8 mouse cellular contexts compared by ENCODE assay signal in the genomic region with DNA sequence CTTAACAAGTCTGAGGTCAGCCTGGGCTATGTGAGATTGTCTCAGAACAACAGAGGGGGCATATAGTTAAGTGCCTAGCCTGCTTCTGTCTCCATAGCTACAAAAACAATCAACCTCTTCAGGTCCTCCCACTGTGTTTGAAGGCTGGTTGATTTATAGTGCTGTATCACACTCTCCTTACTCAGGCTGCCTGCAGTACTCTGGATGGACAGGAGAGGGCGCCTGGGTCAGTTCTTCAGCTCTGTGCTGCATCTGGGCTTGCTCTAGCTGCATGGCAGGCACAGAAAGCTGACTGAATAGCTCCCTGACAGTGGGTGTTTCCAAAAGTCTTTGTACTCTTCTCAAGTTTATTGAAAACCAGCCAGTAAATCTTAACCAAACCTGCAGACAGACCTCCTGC. TPM values are rescaled to one million over a fixed set of nuclear protein-coding genes. Genes with fewer than 3 reads are reported as not detected.
A peak's percentile ranks its signal among the peaks of the same experiment; 100 is the strongest.
DNase-seq lines count a peak whose midpoint lies in the region; ATAC-seq and TF ChIP-seq lines count a peak whose summit lies in the region.

No protein-coding gene starts in this region.

- H3K9me3 ChIP-seq in lung, embryonic 14.5 days (ENCODE audit: low read depth, low read length): no peaks in the 10 kb centered on the region

- 0% methylated on average over 1 of the region's 1 CpGs for WGBS in lung, embryonic 14.5 days

- ATAC-seq in hematopoietic stem cell, adult 5-6 weeks (replicated peaks in 1 of 2; ENCODE audit: insufficient read depth in 1 of 2, low FRiP score in 2 of 2, low TSS enrichment in 1 of 2, low read depth in 1 of 2, poor library complexity in 2 of 2, severe bottlenecking in 2 of 2): peak; percentile 92 to 94
- peak; percentile 92 for ATAC-seq in lung, embryonic 14.5 days (ENCODE audit: insufficient read depth)

- H3K27ac ChIP-seq in lung, embryonic 14.5 days (ENCODE audit: low read depth): no peak overlapping the region

- TF ChIP-seq CTCF in lung, embryonic 14.5 days (IDR thresholded peaks at IDR 0.05; ENCODE audit: low read depth): peak; percentile 97

- peak; percentile 70 for DNase-seq in MEL-GATA-1-ER (ENCODE audit: extremely low read depth, low read depth)
- DNase-seq in cerebellum, adult 8-10 months: peak; percentile 90
- DNase-seq in forelimb bud, embryonic 11.5 days (ENCODE audit: low read depth, low spot score): peak; percentile 91
- DNase-seq in layer of hippocampus, adult 8-10 months (ENCODE audit: low spot score in 2 of 2): peak; percentile 84 to 95
- peak; percentile 93 for DNase-seq in lung, embryonic 14.5 days
- peak; percentile 83 for DNase-seq in ovary, postnatal 10 days (ENCODE audit: low spot score)
- peak; percentile 87 for DNase-seq in thymus, postnatal 0 days (ENCODE audit: low spot score)

- no peak overlapping the region for H3K4me3 ChIP-seq in lung, embryonic 14.5 days (ENCODE audit: low read depth, low read length)

- no peaks in the 10 kb centered on the region for H3K4me1 ChIP-seq in lung, embryonic 14.5 days (ENCODE audit: insufficient read depth)

- H3K4me2 ChIP-seq in lung, embryonic 14.5 days: no peak overlapping the region

- no peaks in the 10 kb centered on the region for H3K27me3 ChIP-seq in lung, embryonic 14.5 days (ENCODE audit: insufficient read depth, low read length)

- H3K36me3 ChIP-seq in lung, embryonic 14.5 days (ENCODE audit: insufficient read depth): no peaks in the 10 kb centered on the region

- no peak overlapping the region for H3K9ac ChIP-seq in lung, embryonic 14.5 days

RNA-seq across cellular contexts. Expression of a gene that starts 11.3 kb away (rescaled TPM):
- total RNA-seq in hematopoietic stem cell, adult 5-6 weeks (2017): 19.9 and 26.8 TPM in 2 replicates
- 10 to 100 TPM; 33.8 to 45.7 (median 40.7) TPM for total RNA-seq in layer of hippocampus, adult 8-10 months (2022)
- polyA plus RNA-seq in lung, embryonic 14.5 days (2014; fragmentation: Nextera tagmentation; extraction: Ambion mirVana): 38.0 and 39.4 TPM in 2 replicates
- 25.4 and 25.7 TPM in 2 replicates for polyA plus RNA-seq in thymus, postnatal 0 days (2015; fragmentation: Nextera tagmentation; extraction: Ambion mirVana)

RNA-seq across cellular contexts. Expression of a gene that starts 27.1 kb away (rescaled TPM):
- 0.74 and 1.4 TPM in 2 replicates for total RNA-seq in hematopoietic stem cell, adult 5-6 weeks (2017)
- 1 to 10 TPM; 1.3 to 2.7 (median 1.8) TPM for total RNA-seq in layer of hippocampus, adult 8-10 months (2022)
- polyA plus RNA-seq in lung, embryonic 14.5 days (2014; fragmentation: Nextera tagmentation; extraction: Ambion mirVana): 1.6 and 2.2 TPM in 2 replicates
- 0.69 and 0.80 TPM in 2 replicates for polyA plus RNA-seq in thymus, postnatal 0 days (2015; fragmentation: Nextera tagmentation; extraction: Ambion mirVana)

RNA-seq across cellular contexts. Expression of a gene that starts 32.2 kb away (rescaled TPM):
- total RNA-seq in hematopoietic stem cell, adult 5-6 weeks (2017): 99.8 and 117 TPM in 2 replicates
- 10 to 100 TPM; 17.4 to 26.8 (median 19.5) TPM for total RNA-seq in layer of hippocampus, adult 8-10 months (2022)
- polyA plus RNA-seq in lung, embryonic 14.5 days (2014; fragmentation: Nextera tagmentation; extraction: Ambion mirVana): 88.9 and 95.3 TPM in 2 replicates
- polyA plus RNA-seq in thymus, postnatal 0 days (2015; fragmentation: Nextera tagmentation; extraction: Ambion mirVana): 74.3 and 75.3 TPM in 2 replicates

RNA-seq across cellular contexts. Expression of a gene that starts 40.4 kb away (rescaled TPM):
- 0.25 TPM in 1 of 2 replicates, not detected in the other for total RNA-seq in hematopoietic stem cell, adult 5-6 weeks (2017)
- under 1 TPM in 1 of 4 experiments, not detected in 3; 0.28 TPM for total RNA-seq in layer of hippocampus, adult 8-10 months (2022)
- polyA plus RNA-seq in lung, embryonic 14.5 days (2014; fragmentation: Nextera tagmentation; extraction: Ambion mirVana): not detected in 2 replicates
- 0.27 and 0.30 TPM in 2 replicates for polyA plus RNA-seq in thymus, postnatal 0 days (2015; fragmentation: Nextera tagmentation; extraction: Ambion mirVana)

RNA-seq across cellular contexts. Expression of a gene that starts 43.0 kb away (rescaled TPM):
- total RNA-seq in hematopoietic stem cell, adult 5-6 weeks (2017): not detected in 2 replicates
- total RNA-seq in layer of hippocampus, adult 8-10 months (2022): 10 to 100 TPM; 76.6 to 96.7 (median 85.4) TPM
- 8.0 and 9.1 TPM in 2 replicates for polyA plus RNA-seq in lung, embryonic 14.5 days (2014; fragmentation: Nextera tagmentation; extraction: Ambion mirVana)
- polyA plus RNA-seq in thymus, postnatal 0 days (2015; fragmentation: Nextera tagmentation; extraction: Ambion mirVana): 1.6 and 2.2 TPM in 2 replicates
